11 mouse cellular contexts compared by ENCODE assay signal in genomic region chr11:88419064-88419463, GRCm38 (mm10).
DNase-seq lines count a peak whose midpoint lies in the region; ATAC-seq and TF ChIP-seq lines count a peak whose summit lies in the region.
"Had no signal": no experiment of that assay in that cellular context is flagged by ENCODE, and none has a peak within 500 bp of the region (broad histone marks: within the 10 kb centered on the region; RNA-seq: fewer than 3 reads in every experiment).

No protein-coding gene starts in this region.

- peak overlapping the region; percentile 64 for H3K27ac ChIP-seq in heart, postnatal 0 days (ENCODE audit: low read depth)
- H3K27ac ChIP-seq in embryonic facial prominence, embryonic 10.5 days (replicated peaks), result peak overlapping the region; percentile 77
- peak overlapping the region; percentile 86 for H3K27ac ChIP-seq in liver, embryonic 13.5 days

- H3K4me3 ChIP-seq in heart, postnatal 0 days (ENCODE audit: low read depth, low read length), result no peak overlapping the region
- H3K4me3 ChIP-seq in embryonic facial prominence, embryonic 10.5 days, result no peak overlapping the region
- no peak overlapping the region for H3K4me3 ChIP-seq in liver, embryonic 13.5 days (replicated peaks)

- 0 out of 2 replicates have a peak overlapping the region, but pooled peaks have one; percentile 20 for H3K9ac ChIP-seq in heart, postnatal 0 days (replicated peaks; ENCODE audit: low read depth, low read length)
- H3K9ac ChIP-seq in liver, embryonic 13.5 days, result no peak overlapping the region

- peaks cover 24% of the 10 kb centered on the region for H3K4me1 ChIP-seq in heart, postnatal 0 days (ENCODE audit: control insufficient read depth, insufficient read depth)
- peaks cover 71% of the 10 kb centered on the region for H3K4me1 ChIP-seq in embryonic facial prominence, embryonic 10.5 days
- peaks cover 40% of the 10 kb centered on the region for H3K4me1 ChIP-seq in liver, embryonic 13.5 days (replicated peaks)

- H3K36me3 ChIP-seq in heart, postnatal 0 days (replicated peaks; ENCODE audit: control insufficient read depth, insufficient read depth, low read length), result no peaks in the 10 kb centered on the region
- peaks cover 31% of the 10 kb centered on the region for H3K36me3 ChIP-seq in embryonic facial prominence, embryonic 10.5 days (replicated peaks)
- peaks cover 5% of the 10 kb centered on the region; the same call in 1 of the 2 replicates for H3K36me3 ChIP-seq in liver, embryonic 13.5 days

- ATAC-seq in heart, postnatal 0 days (ENCODE audit: insufficient read depth, low read depth), result no peak
- no peak for ATAC-seq in liver, embryonic 13.5 days (ENCODE audit: low read depth)
- no peak for ATAC-seq in frontal cortex, adult (ENCODE audit: low TSS enrichment)

- TF ChIP-seq EP300 in heart, postnatal 0 days (IDR thresholded peaks at IDR 0.05; ENCODE audit: low read depth), result no peak

- intact Hi-C loops in heart, postnatal 10 days (cut with DNase I), result no loop called here

- no peaks in the 10 kb centered on the region for H3K27me3 ChIP-seq in heart, postnatal 0 days (ENCODE audit: control insufficient read depth, insufficient read depth, low read length)
- H3K27me3 ChIP-seq in embryonic facial prominence, embryonic 10.5 days (replicated peaks; ENCODE audit: low read depth, poor library complexity, severe bottlenecking), result no peaks in the 10 kb centered on the region
- H3K27me3 ChIP-seq in liver, embryonic 13.5 days, result no peaks in the 10 kb centered on the region

- no peak overlapping the region for H3K4me2 ChIP-seq in heart, postnatal 0 days (ENCODE audit: low read depth, low read length)
- H3K4me2 ChIP-seq in liver, embryonic 13.5 days, result peak overlapping the region; percentile 45; the same call in 1 of the 2 replicates

- no peak for TF ChIP-seq CTCF in heart, postnatal 0 days (IDR thresholded peaks at IDR 0.05; ENCODE audit: low read depth)

- WGBS in heart, postnatal 0 days, result 30% methylated on average over 7 of the region's 7 CpGs
- WGBS in embryonic facial prominence, embryonic 10.5 days, result 49% methylated on average over 7 of the region's 7 CpGs
- WGBS in liver, embryonic 13.5 days (ENCODE audit: insufficient replicate concordance), result 56% methylated on average over 7 of the region's 7 CpGs

- DNase-seq in embryo, embryonic 10 days (ENCODE audit: low spot score), result peak; percentile 34
- DNase-seq in embryo, embryonic 11 days, result no peak
- DNase-seq in heart, postnatal 0 days (ENCODE audit: low spot score), result no peak
- no peak for DNase-seq in heart, postnatal 10 days
- DNase-seq in embryonic facial prominence, embryonic 10.5 days (ENCODE audit: low spot score), result no peak
- DNase-seq in liver, embryonic 13.5 days, result no peak
- DNase-seq in gastrocnemius, postnatal 10 days, result no peak
- DNase-seq: cerebellum, adult 2 months; kidney, adult 11 months; lung, postnatal 4 days had no signal

- H3K9me3 ChIP-seq in heart, postnatal 0 days (replicated peaks; ENCODE audit: control insufficient read depth, low read length), result no peaks in the 10 kb centered on the region
- H3K9me3 ChIP-seq in embryonic facial prominence, embryonic 10.5 days, result no peaks in the 10 kb centered on the region
- no peaks in the 10 kb centered on the region for H3K9me3 ChIP-seq in liver, embryonic 13.5 days (replicated peaks)
